Mouse (Mus musculus) mammary gland, adult 2 months (tissue): ENCODE data around the gene Gm5773. TPM values are rescaled to one million over a fixed set of nuclear protein-coding genes. Genes with fewer than 3 reads are reported as not detected.

ENCODE experiments used
- polyA plus RNA-seq: library from polyadenylated mRNA; depleted of rRNA; stranded (reverse); fragments of >200 nt; gene quantifications from 2 replicates; pipeline ENCODE4 v1.2.3, GENCODE M21; 2012; ENCODE audit warnings: low replicate concordance; rRNA removed

The Gm5773 gene
- polyA plus RNA-seq = not detected in 2 replicates

GRCm38 (mm10) chr3:93772700-93773099 lies at the start of gene Gm5773:
Gm5773 (plus strand) TSS chr3:93773000.

GRCm38 (mm10) chr3:93796098-93796497 lies 23.3 kb downstream of the Gm5773 start, which contains the start of gene Tdpoz4:
Tdpoz4 (plus strand) TSS chr3:93796398.

Other genes with a start within 250 kb of the Gm5773 start
- gene S100a10, start 217.9 kb upstream of the Gm5773 start, polyA plus RNA-seq = 77.1 and 139 TPM in 2 replicates
- not detected in 2 replicates for gene Tdpoz2, start 120.3 kb upstream of the Gm5773 start, polyA plus RNA-seq
- gene Tdpoz1, start 96.7 kb upstream of the Gm5773 start, polyA plus RNA-seq = not detected in 2 replicates
- not detected in 2 replicates for gene Gm37596, start 79.9 kb upstream of the Gm5773 start, polyA plus RNA-seq
- not detected in 2 replicates for gene Tdpoz4, start 23.4 kb downstream of the Gm5773 start, polyA plus RNA-seq
- not detected in 2 replicates for gene Tdpoz3, start 53.0 kb downstream of the Gm5773 start, polyA plus RNA-seq
- not detected in 2 replicates for gene Gm9117, start 170.5 kb downstream of the Gm5773 start, polyA plus RNA-seq
- gene Tdpoz5, start 188.3 kb downstream of the Gm5773 start, polyA plus RNA-seq = not detected in 2 replicates